Mouse (Mus musculus) CH12.LX (cell line): Measurements from ENCODE around the gene Clpb. TPM values are rescaled to one million over a fixed set of nuclear protein-coding genes. Genes with fewer than 3 reads are reported as not detected.

Source experiments
- DNase-seq: peaks from one replicate; pipeline ENCODE4 v3.0.0-alpha.2; 2013; ENCODE audit errors: extremely low read depth
- H3K27ac ChIP-seq: 2 replicates; pipeline ENCODE4 v1.5.1; 2012; ENCODE audit warnings: low read depth, mild to moderate bottlenecking, control low read depth, moderate library complexity; ENCODE audit not compliant: insufficient read depth
- H3K27me3 ChIP-seq: replicated peaks from 2 replicates; pipeline ENCODE3; 2012; ENCODE audit warnings: inconsistent platforms
- H3K36me3 ChIP-seq, 2 experiments: replicated peaks in 1 of 2; 2 replicates each; pipeline versions ENCODE3 to v1.6.1; 2012; ENCODE audit warnings: inconsistent platforms in 1 of 2, low read length in 1 of 2, mild to moderate bottlenecking in 1 of 2, mixed read lengths in 1 of 2, moderate library complexity in 1 of 2; ENCODE audit not compliant: control insufficient read depth in 1 of 2, insufficient read depth in 1 of 2
- H3K4me1 ChIP-seq, 2 experiments: 2 replicates each; pipeline ENCODE4 v1.6.1; 2012; ENCODE audit warnings: inconsistent platforms in 1 of 2, moderate library complexity in 1 of 2; ENCODE audit not compliant: insufficient read depth in 2 of 2, control insufficient read depth in 1 of 2
- H3K4me2 ChIP-seq: 2 replicates; pipeline ENCODE4 v1.6.1; 2012; ENCODE audit warnings: low read depth, mild to moderate bottlenecking, control low read depth; ENCODE audit not compliant: poor library complexity, insufficient read depth, severe bottlenecking
- H3K4me3 ChIP-seq, 3 experiments: fragments of 150-350 bp in 1 of 3; sonication (generic) in 1 of 3; replicated peaks in 1 of 3; 2 replicates each; pipeline versions ENCODE3 to v1.5.1; 2011 to 2012; ENCODE audit warnings: low read depth in 2 of 3, low read length in 2 of 3, mild to moderate bottlenecking in 2 of 3, moderate library complexity in 2 of 3, control low read depth in 1 of 3, improper control_type of control experiment in 1 of 3, inconsistent platforms in 1 of 3, mixed read lengths in 1 of 3; ENCODE audit not compliant: poor library complexity in 1 of 3
- H3K79me2 ChIP-seq: replicated peaks from 2 replicates; pipeline ENCODE4 v1.6.1; 2012; ENCODE audit warnings: mild to moderate bottlenecking, moderate library complexity; ENCODE audit not compliant: control insufficient read depth, poor library complexity, insufficient read depth, severe bottlenecking; ENCODE audit errors: extremely low read depth
- H3K9ac ChIP-seq: 2 replicates; pipeline ENCODE4 v1.6.1; 2012; ENCODE audit warnings: low read depth, mild to moderate bottlenecking, control low read depth, moderate library complexity; ENCODE audit not compliant: insufficient read depth
- H3K9me3 ChIP-seq: replicated peaks from 2 replicates; pipeline ENCODE3; 2012; ENCODE audit warnings: low read length, inconsistent platforms, mixed read lengths
- BHLHE40 ChIP-seq: IDR thresholded peaks from 2 replicates; pipeline ENCODE4 v1.6.1; 2011; ENCODE audit warnings: mild to moderate bottlenecking, low read depth, low read length, improper control_type of control experiment
- CHD1 ChIP-seq: IDR thresholded peaks from 2 replicates; pipeline ENCODE4 v1.6.1; 2012; ENCODE audit warnings: low read depth, low read length, improper control_type of control experiment, inconsistent platforms
- CTCF ChIP-seq, 2 experiments: IDR thresholded peaks in 1 of 2; conservative IDR thresholded peaks in 1 of 2; 2 replicates each; pipeline ENCODE4 v1.5.1; 2011 to 2012; ENCODE audit warnings: low read depth in 2 of 2, low read length in 2 of 2, improper control_type of control experiment in 1 of 2, inconsistent platforms in 1 of 2, mild to moderate bottlenecking in 1 of 2, moderate library complexity in 1 of 2
- E2F4 ChIP-seq: IDR thresholded peaks from 2 replicates; pipeline ENCODE4 v1.6.1; 2011; ENCODE audit warnings: low read depth, low read length, improper control_type of control experiment; ENCODE audit not compliant: insufficient replicate concordance
- HCFC1 ChIP-seq: IDR thresholded peaks from 2 replicates; pipeline ENCODE4 v1.6.1; 2012; ENCODE audit warnings: low read depth, mild to moderate bottlenecking, inconsistent platforms, low read length, improper control_type of control experiment
- IRF4 ChIP-seq: IDR thresholded peaks from 2 replicates; pipeline ENCODE4 v1.6.1; 2014; ENCODE audit warnings: low read depth, mild to moderate bottlenecking, inconsistent platforms, low read length, improper control_type of control experiment
- JUN ChIP-seq: IDR thresholded peaks from 2 replicates; pipeline ENCODE4 v1.6.1; 2011; ENCODE audit warnings: low read depth, mild to moderate bottlenecking, low read length, improper control_type of control experiment, moderate library complexity; ENCODE audit not compliant: insufficient read depth
- JUND ChIP-seq: conservative IDR thresholded peaks from 2 replicates; pipeline ENCODE4 v1.6.1; 2011; ENCODE audit warnings: low read depth, low read length, improper control_type of control experiment
- KAT2A ChIP-seq: IDR thresholded peaks from 2 replicates; pipeline ENCODE4 v1.6.1; 2012; ENCODE audit warnings: low read length, improper control_type of control experiment, inconsistent platforms; ENCODE audit not compliant: insufficient replicate concordance
- MAX ChIP-seq: IDR thresholded peaks from 2 replicates; pipeline ENCODE4 v1.6.1; 2011; ENCODE audit warnings: low read length, improper control_type of control experiment
- NELFE ChIP-seq: IDR thresholded peaks from 2 replicates; pipeline ENCODE4 v1.6.1; 2011; ENCODE audit warnings: low read depth, low read length, improper control_type of control experiment
- NRF1 ChIP-seq: IDR thresholded peaks from 2 replicates; pipeline ENCODE4 v1.6.1; 2014; ENCODE audit warnings: low read depth, mild to moderate bottlenecking, inconsistent platforms, low read length, improper control_type of control experiment, moderate library complexity
- PAX5 ChIP-seq: IDR thresholded peaks from 2 replicates; pipeline ENCODE4 v1.6.1; 2012; ENCODE audit warnings: low read length, inconsistent platforms, mixed read lengths
- POLR2AphosphoS2 ChIP-seq: IDR thresholded peaks from 2 replicates; pipeline ENCODE4 v1.6.1; 2011; ENCODE audit warnings: low read depth, low read length, improper control_type of control experiment
- RAD21 ChIP-seq: IDR thresholded peaks from 2 replicates; pipeline ENCODE4 v1.6.1; 2011; ENCODE audit warnings: low read depth, mild to moderate bottlenecking, low read length, improper control_type of control experiment, moderate library complexity
- RCOR1 ChIP-seq: conservative IDR thresholded peaks from 2 replicates; pipeline ENCODE4 v1.6.1; 2012; ENCODE audit warnings: low read depth, mild to moderate bottlenecking, inconsistent platforms, low read length, improper control_type of control experiment
- SIN3A ChIP-seq: IDR thresholded peaks from 2 replicates; pipeline ENCODE4 v1.6.1; 2012; ENCODE audit warnings: low read length, improper control_type of control experiment, inconsistent platforms
- SMC3 ChIP-seq: IDR thresholded peaks from 2 replicates; pipeline ENCODE4 v1.6.1; 2011; ENCODE audit warnings: low read depth, low read length, improper control_type of control experiment
- TBP ChIP-seq: conservative IDR thresholded peaks from 2 replicates; pipeline ENCODE4 v1.6.1; 2011; ENCODE audit warnings: low read depth, low read length, improper control_type of control experiment
- TCF12 ChIP-seq: IDR thresholded peaks from 2 replicates; pipeline ENCODE4 v1.6.1; 2014; ENCODE audit warnings: low read depth, mild to moderate bottlenecking, inconsistent platforms, low read length, improper control_type of control experiment
- UBTF ChIP-seq: IDR thresholded peaks from 2 replicates; pipeline ENCODE4 v1.6.1; 2012; ENCODE audit warnings: low read depth, mild to moderate bottlenecking, inconsistent platforms, low read length, improper control_type of control experiment, moderate library complexity
- USF1 ChIP-seq: IDR thresholded peaks from 2 replicates; pipeline ENCODE4 v1.6.1; 2014; ENCODE audit warnings: low read depth, mild to moderate bottlenecking, inconsistent platforms, low read length, improper control_type of control experiment
- USF2 ChIP-seq: conservative IDR thresholded peaks from 2 replicates; pipeline ENCODE4 v1.6.1; 2011; ENCODE audit warnings: low read depth, low read length, improper control_type of control experiment
- ZMIZ1 ChIP-seq: IDR thresholded peaks from 2 replicates; pipeline ENCODE4 v1.6.1; 2012; ENCODE audit warnings: low read depth, mild to moderate bottlenecking, inconsistent platforms, low read length, improper control_type of control experiment
- ZNF384 ChIP-seq: IDR thresholded peaks from 2 replicates; pipeline ENCODE4 v1.6.1; 2012; ENCODE audit warnings: low read depth, low read length, improper control_type of control experiment, inconsistent platforms
- dilution Hi-C: fragments of 300-500 bp; cut with MboI; formaldehyde crosslinking; loops from 2 replicates; pipeline ENCODE4 v1.14.3; 2020; ENCODE audit warnings: low sequenced_read_pairs; ENCODE audit not compliant: extremely low pct_unique_long_range_greater_than_20kb, extremely low pct_ligation_motif_present
- in situ Hi-C: fragments of 300-500 bp; cut with MboI; formaldehyde crosslinking; loops from 3 replicates; pipeline ENCODE4 v1.14.3; 2019; ENCODE audit warnings: low sequenced_read_pairs, low pct_ligation_motif_present, low pct_unique_long_range_greater_than_20kb, mixed read lengths
- polyA plus RNA-seq: library from polyadenylated mRNA; unstranded; fragments of >175 nt; gene quantifications from 2 replicates; pipeline ENCODE4 v1.2.1, GENCODE M21; 2012; ENCODE audit warnings: low read depth; ENCODE audit not compliant: insufficient read length
- total RNA-seq, 2 experiments: library from RNA; depleted of rRNA; stranded (reverse); fragments of 300-350 nt in 1 of 2; fragments of >200 nt in 1 of 2; gene quantifications; 2 replicates each; pipeline ENCODE4 v1.2.3; 2012 to 2014

The Clpb gene
- total and polyA plus RNA-seq, 3 experiments, result 25.5 to 68.4 (median 41.7) TPM

DNA sequence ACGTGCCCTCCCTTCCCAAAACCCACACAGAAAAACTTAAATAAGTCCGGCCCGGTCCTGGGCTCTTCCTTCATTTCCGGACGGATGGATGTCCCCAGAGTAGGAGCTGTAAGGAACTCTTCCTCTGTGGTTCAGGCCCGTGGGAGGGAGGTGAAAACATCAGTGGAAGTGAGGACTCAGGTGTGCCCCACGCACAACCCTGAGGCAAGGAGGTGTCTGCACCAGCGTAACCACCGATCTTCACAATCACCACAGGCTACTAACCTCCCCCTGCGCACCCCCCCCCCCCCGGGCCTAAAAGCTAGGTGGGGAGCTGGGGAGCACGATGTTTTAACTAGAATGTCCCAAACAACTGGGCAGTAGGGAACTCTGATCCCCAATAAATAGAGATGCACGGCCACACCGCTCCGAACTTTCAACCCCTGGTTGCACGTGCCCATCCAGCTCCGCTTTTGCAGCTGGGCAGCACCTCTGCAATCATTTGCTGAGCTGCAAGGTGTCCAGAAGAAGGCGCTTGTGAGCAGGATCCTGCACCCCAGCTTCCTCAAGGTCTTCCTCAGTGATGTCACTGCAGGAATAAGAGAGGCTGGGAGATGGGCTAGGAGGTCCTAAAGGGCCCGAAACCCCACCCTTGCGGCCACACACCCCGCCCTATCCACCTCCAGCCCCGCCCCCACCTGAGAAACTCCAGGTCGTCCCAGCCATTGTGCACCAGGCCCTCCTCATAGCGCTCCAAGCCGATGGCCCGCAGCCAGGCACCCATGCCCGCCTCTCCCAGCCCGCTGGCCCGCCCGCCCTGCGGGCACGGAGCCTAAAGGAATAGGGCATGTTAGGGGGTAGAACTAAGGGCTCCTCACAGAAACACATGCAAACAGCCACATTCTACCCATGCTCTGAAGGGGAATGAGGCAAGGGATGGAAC lies 159.7 kb downstream of the Clpb start:
- in situ Hi-C loops, result no loop called here

GRCm38 (mm10) chr7:101823758-101824630 lies 160.6 kb downstream of the Clpb start:
- Histone ChIP-seq H3K4me3 (no peak overlapping the region), H3K79me2 (no peaks in the 10 kb centered on the region), H3K27me3 (no peaks in the 10 kb centered on the region), H3K4me2 (no peak overlapping the region), H3K9me3 (peaks cover 26% of the 10 kb centered on the region), H3K36me3 (peaks cover 50 to 76% of the 10 kb centered on the region in 2 experiments), H3K4me1 (no peaks in the 10 kb centered on the region), H3K9ac (no peak overlapping the region), H3K27ac (no peak overlapping the region)
- in situ Hi-C loops (no loop called here), dilution Hi-C loops (no loop called here)
- no peak for DNase-seq
- TF ChIP-seq SMC3, result no peak
- no peak for TF ChIP-seq BHLHE40
- TF ChIP-seq NELFE, result no peak
- no peak for TF ChIP-seq CHD1
- TF ChIP-seq ZMIZ1, result no peak
- no peak for TF ChIP-seq JUND
- TF ChIP-seq UBTF, result no peak
- TF ChIP-seq TBP, result no peak
- TF ChIP-seq E2F4, result no peak
- no peak for TF ChIP-seq KAT2A
- TF ChIP-seq MAX, result no peak

More for the DNA sequence above, 159.7 kb downstream of the Clpb start:
- no peak for DNase-seq
- H3K36me3 ChIP-seq, result peaks cover 42 to 67% of the 10 kb centered on the region in 2 experiments
- no peak for TF ChIP-seq ZNF384
- no peak for TF ChIP-seq ZMIZ1
- TF ChIP-seq RAD21, result no peak
- no peak for TF ChIP-seq JUN
- no peak for TF ChIP-seq RCOR1
- no peak for TF ChIP-seq CTCF (conservative IDR thresholded peaks at IDR 0.05 in 1 of 2, IDR thresholded peaks at IDR 0.05 in 1 of 2; ENCODE audit: low read depth in 2 of 2, low read length in 2 of 2)
- no peak for TF ChIP-seq CHD1
- TF ChIP-seq HCFC1, result no peak
- no peak for TF ChIP-seq TCF12
- TF ChIP-seq MAX, result no peak
- TF ChIP-seq PAX5, result no peak
- TF ChIP-seq E2F4, result no peak
- no peak for TF ChIP-seq USF1
- TF ChIP-seq POLR2AphosphoS2, result no peak
- TF ChIP-seq USF2, result no peak
- TF ChIP-seq SIN3A, result no peak
- TF ChIP-seq NRF1, result no peak
- TF ChIP-seq IRF4, result no peak
- no peak for TF ChIP-seq BHLHE40
- TF ChIP-seq, all 38 proteins: peak for 0
- H3K9ac ChIP-seq, result no peak overlapping the region
- H3K4me2 ChIP-seq, result no peak overlapping the region
- H3K27ac ChIP-seq, result no peak overlapping the region
- no peak overlapping the region for H3K4me3 ChIP-seq
- no peaks in the 10 kb centered on the region for H3K4me1 ChIP-seq
- dilution Hi-C loops, result no loop called here
- no peaks in the 10 kb centered on the region for H3K79me2 ChIP-seq
- peaks cover 26% of the 10 kb centered on the region for H3K9me3 ChIP-seq
- no peaks in the 10 kb centered on the region for H3K27me3 ChIP-seq
